Mouse (Mus musculus) gastrocnemius, adult 2 months (tissue): ENCODE results near the gene Pth1r. TPM values are rescaled to one million over a fixed set of nuclear protein-coding genes. Genes with fewer than 3 reads are reported as not detected.

Experiments
- DNase-seq: peaks from one replicate; pipeline ENCODE4 v3.0.0; 2022
- H3K27ac ChIP-seq: fragments of 200-600 bp; 2 replicates; pipeline ENCODE4 v1.8.1; 2022; ENCODE audit warnings: mild to moderate bottlenecking
- H3K4me3 ChIP-seq: fragments of 200-600 bp; 2 replicates; pipeline ENCODE4 v1.8.1; 2022; ENCODE audit warnings: mild to moderate bottlenecking, moderate library complexity
- CTCF ChIP-seq: fragments of 200-600 bp; IDR thresholded peaks from 2 replicates; pipeline ENCODE4 v1.8.1; 2022; ENCODE audit warnings: antibody characterized with exemption, mild to moderate bottlenecking, moderate library complexity
- intact Hi-C: fragments of 180-260 bp; cut with DNase I; formaldehyde crosslinking; loops from one replicate; pipeline ENCODE4 v1.15.1; 2025
- total RNA-seq, 2 experiments: library from RNA; stranded (reverse); gene quantifications; 2 replicates each; pipeline ENCODE4 v1.2.3; 2021

Gene Pth1r
- total RNA-seq, 2 experiments from 2014 or later = 0.99 to 1.3 TPM

DNA sequence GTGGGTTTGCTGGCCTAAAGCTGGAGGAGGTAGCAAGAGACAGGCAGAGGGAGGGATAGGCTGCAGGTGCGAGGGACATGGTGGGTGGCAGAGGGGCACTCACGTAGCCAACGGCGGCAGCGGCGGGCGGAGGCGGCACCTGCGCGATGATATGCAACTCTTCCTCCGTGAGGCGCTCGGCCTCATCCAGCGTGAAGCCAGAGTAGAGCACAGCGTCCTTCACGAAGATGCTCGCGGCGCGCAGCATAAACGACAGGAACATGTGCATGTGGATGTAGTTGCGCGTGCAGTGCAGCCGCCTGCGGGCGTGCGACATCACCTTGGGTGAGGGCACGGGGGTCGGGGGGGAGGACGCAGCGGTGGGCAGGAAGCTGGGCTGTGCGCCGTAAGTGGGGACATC, 20.1 kb downstream of the Pth1r start:
- Histone ChIP-seq H3K4me3 (no peak overlapping the region), H3K27ac (no peak overlapping the region)
- intact Hi-C loops = no loop called here
- no peak for TF ChIP-seq CTCF
- no peak for DNase-seq

DNA sequence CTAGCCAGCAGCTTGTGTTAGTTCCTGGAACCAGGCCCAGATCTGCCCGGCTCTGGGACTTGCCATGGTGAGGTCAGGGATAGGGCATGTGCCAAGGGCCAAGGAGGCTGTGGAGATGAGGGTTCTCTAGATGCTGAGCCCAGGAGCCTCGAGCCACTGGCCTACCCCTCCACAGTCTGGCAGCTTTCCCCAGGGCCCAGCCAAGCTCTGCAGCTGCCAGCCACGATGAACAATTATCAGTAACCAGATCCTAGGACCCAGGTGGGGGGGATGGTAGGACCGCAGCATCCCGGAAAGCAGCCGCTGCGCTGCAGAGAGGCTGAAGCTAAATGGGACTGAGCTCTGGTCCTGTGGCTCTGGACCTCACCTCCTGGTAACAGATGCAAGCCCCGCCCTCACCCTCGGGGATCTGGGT, 21.2 kb downstream of the Pth1r start:
- TF ChIP-seq CTCF = no peak
- peak; percentile 65 for DNase-seq
- Histone ChIP-seq H3K4me3 (no peak overlapping the region), H3K27ac (no peak overlapping the region)
- intact Hi-C loops = no loop called here

DNA sequence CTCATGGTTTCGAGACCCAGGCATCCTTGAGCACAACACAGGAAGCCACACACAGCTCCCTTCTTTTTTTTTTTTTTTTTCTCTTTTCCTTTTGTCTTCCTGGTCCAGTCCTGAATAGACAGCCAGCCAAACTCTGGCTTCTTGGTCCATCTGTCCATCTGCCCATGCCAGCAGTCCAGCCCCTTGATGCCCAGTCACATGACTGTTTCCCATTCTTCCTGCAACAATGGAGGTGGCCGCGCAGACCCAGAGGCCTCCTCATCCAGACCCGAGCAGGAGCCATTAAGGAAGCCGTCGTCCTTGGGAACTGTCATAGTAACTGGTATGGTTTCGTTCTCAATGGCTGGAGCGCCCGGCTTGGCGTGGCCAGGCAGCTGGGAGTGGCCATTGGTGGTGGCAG, 24.9 kb downstream of the Pth1r start:
- DNase-seq = no peak
- Histone ChIP-seq H3K4me3 (no peak overlapping the region), H3K27ac (no peak overlapping the region)
- intact Hi-C loops = no loop called here
- TF ChIP-seq CTCF = no peak

DNA sequence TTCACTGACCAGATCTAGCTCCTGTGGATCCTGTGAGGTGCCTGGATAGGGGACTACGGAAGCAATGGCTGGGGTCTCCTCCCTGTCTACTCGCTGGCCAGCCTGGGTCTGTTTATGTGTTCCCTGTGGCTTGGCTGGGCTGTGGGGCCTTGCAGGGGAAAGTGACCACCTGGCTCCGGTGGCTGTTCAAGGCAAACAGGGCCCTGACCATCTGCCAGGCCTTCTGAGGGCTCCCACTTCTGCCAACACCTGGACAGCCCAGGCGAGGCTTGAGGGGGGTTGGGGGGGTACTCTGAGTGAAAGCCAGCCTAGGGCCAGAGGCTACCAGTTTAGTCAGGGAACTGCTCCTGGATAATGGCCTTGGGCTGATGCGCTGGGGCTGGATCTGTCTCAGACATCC, 27.0 kb downstream of the Pth1r start:
- DNase-seq = no peak
- Histone ChIP-seq H3K4me3 (no peak overlapping the region), H3K27ac (no peak overlapping the region)
- TF ChIP-seq CTCF = no peak
- intact Hi-C loops = no loop called here

DNA sequence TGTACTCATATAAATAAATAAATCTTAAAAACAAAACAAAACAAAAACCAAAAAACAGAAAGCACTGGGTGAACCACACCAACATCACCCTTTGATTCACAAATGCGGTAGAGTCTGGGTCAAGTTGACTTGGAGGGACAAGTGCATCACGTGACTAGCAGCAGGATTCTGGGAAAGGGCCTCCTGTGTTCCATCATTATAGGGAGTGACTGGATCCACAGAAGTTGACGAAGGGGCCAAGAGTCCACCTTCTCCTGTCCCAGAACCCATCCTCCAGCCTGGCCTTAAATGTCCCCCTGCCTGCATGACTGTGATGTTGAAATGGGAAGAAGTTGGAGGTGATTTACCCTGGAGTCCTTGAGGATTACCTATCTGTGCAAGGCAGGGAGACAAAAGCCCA, 28.1 kb downstream of the Pth1r start:
- intact Hi-C loops = no loop called here
- DNase-seq = no peak
- TF ChIP-seq CTCF = no peak
- H3K27ac ChIP-seq = no peak overlapping the region
- H3K4me3 ChIP-seq = no peak overlapping the region

DNA sequence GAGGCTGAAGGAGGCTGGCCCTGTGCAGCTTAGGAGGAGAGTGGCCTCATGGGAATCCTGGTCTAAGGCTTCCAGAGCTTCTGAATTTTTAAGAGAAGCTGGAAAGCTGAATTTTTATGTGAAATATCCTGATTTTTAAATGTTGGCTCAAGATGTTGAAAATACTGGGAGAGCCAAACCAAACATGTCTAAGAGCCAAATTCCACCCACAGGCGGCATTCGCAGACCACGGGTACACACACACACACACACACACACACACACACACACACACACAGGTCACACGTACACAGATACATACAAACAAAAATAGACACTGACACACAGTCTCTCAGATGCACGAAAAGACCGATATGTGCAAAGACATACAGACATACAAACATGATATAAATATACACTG, 28.9 kb downstream of the Pth1r start:
- DNase-seq = no peak
- Histone ChIP-seq H3K4me3 (no peak overlapping the region), H3K27ac (no peak overlapping the region)
- intact Hi-C loops = no loop called here
- no peak for TF ChIP-seq CTCF

DNA sequence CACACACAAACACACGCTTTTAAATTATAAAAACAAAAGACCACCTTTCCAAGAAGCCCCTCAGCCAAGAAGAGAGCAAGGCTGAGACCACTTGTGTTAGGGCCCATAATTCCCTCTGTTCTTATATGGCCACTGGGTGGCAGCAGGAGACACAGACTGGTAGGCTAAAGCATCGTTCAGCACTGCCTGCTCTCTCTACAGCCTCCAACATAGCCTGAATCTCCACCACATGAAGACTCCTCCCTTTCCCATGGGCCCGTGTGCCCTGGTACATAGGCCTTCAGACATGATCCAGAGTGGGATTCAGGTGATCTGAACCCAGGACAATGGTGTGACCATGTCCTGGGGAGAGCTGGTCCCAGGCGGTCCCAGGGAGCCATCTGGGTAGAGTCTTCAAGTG, 30.2 kb downstream of the Pth1r start:
- peak; percentile 68 for DNase-seq
- Histone ChIP-seq H3K4me3 (no peak overlapping the region), H3K27ac (no peak overlapping the region)
- TF ChIP-seq CTCF = peak; percentile 84
- intact Hi-C loops = loop anchor here (1.0 kb wide), 2 partner anchors 65 to 155 kb away; no protein-coding TSS in a partner anchor

DNA sequence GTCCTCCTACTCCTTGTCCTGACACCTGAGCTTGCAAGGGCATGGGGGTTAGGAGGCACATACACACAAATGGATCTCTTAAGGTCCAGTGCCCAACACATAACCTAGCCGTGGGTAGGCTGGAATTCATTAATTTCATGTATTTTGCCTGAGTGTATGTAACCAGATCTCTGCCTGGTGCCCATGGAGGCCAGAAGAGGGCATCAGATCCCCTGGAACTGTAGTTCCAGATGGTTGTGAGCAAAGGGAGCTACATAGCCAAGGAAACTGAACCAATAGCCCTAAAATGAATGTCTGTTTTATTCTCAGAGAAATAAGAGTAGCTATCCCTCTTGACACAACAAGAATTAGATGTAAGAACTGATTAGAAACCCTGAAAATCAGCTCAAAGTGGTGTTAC, 31.5 kb downstream of the Pth1r start:
- TF ChIP-seq CTCF = peak; percentile 42; the same call in 1 of the 2 replicates
- Histone ChIP-seq H3K4me3 (no peak overlapping the region), H3K27ac (no peak overlapping the region)
- intact Hi-C loops = no loop called here
- DNase-seq = no peak

DNA sequence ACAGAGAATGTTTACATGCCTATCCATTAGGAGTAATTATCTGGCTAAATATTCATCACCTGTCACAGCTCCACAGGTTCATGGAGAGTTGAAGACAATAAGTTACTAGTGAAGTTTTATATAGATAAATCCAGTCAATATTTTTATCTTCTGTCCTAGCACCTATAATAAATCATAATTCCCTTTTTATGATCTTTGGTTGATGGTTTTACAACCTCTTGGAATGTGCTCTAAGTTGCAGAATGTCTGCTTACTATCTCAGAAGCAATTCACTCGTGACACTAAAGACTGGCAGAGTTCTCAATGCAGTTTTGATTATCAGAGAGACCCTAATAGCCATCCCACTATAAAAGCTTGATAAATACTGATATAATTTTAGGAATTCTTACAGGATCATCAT, 33.6 kb downstream of the Pth1r start:
- DNase-seq = no peak
- H3K4me3 ChIP-seq = no peak overlapping the region
- TF ChIP-seq CTCF = no peak
- intact Hi-C loops = no loop called here
- no peak overlapping the region for H3K27ac ChIP-seq

DNA sequence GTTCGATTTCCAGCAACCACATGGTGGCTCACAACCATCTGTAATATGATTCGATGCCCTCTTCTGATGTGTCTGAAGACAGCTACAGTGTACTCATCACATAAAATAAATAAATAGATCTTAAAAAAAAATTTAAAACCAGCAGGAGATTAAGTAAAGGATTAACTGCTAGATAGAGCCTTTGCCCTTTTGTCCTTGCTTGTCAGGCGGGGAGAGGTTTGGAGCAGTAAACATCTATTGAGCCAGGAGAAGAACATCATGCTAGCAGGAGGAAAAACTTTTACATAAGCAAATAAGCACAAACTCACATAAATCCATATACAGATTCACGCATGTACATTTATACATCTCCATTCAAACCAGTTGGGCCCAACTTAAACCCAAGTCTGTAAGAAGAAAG, 34.4 kb downstream of the Pth1r start:
- intact Hi-C loops = loop anchor here (1.0 kb wide), 1 partner anchor 301 kb away; no protein-coding TSS in a partner anchor
- no peak for DNase-seq
- no peak for TF ChIP-seq CTCF

DNA sequence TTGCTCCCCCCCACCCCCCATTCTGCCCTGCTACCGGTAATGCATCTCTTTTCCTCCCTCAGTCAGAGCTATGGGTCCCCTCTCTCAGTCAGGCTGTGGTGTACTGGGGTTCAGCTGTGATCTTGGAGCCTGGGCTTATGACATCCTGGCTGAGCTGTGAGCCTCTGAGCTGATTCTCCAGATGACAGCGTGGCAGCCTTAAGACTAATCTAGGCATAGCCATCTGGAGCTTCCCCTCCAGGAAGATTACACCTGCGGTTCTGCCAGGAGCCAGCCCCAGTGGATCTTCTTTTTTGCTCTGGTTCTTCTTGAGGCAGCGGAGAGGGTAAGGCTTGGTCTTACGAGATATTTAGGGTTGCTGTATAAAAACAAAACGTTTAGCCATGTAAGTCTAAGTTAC, 34.9 kb downstream of the Pth1r start:
- DNase-seq = no peak
- intact Hi-C loops = loop anchor here (1.0 kb wide), 1 partner anchor 301 kb away; no protein-coding TSS in a partner anchor
- Histone ChIP-seq H3K27ac (no peak overlapping the region), H3K4me3 (no peak overlapping the region)
- no peak for TF ChIP-seq CTCF

More for the DNA sequence above, 34.4 kb downstream of the Pth1r start:
- no peak overlapping the region for H3K27ac ChIP-seq
- H3K4me3 ChIP-seq = no peak overlapping the region

DNA sequence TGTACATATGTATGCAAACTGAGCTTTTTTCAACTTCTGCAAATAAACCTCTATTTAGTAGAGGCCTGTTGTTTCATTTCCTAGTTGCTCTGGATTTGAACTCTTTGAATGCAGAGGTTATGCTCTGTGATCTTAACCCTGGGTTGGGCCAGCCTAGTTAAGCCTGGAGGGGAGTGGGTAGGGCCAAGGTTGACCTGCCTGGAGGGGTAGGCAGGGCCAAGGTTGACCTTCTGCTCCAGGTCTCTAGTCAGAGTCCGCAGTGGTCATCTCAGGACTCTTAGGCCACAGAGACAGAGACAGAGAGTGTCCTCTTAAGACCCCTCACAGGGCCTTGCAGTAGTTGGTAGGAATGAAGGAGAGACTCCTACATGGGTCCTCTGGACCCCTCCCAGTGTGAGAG, 35.4 kb downstream of the Pth1r start:
- intact Hi-C loops = no loop called here

DNA sequence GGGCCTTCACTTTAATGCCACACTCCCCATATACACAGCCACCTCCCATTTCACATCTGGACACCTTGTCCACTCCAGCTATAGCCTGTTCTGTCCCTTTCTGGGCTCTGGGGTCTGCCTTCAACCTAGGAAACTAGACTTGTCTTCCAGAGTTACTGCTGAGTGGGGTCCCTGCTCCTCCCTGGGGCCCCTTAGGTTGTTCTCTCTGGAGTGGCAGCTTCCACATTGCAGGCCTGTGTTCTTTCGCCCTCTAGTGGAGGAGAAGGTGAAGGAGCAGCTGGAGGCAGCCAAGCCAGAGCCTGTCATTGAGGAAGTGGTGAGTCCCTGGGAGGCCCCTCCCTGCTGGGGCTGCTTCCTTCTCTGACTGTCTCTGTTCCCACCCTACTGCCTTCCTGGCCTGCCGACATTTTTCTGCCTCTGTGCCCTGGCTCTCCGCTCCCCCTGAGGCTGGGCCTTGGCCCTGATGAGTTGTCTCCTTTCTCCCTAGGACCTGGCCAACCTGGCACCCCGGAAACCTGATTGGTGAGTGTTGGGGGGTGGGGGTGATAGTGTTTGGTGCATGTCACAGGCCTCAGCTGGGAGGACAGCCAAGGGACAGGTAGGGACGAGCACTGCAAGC, 37.2 kb downstream of the Pth1r start:
- DNase-seq = peak; percentile 78
- intact Hi-C loops = loop anchor here (1.0 to 5.0 kb wide), 4 partner anchors 57 to 299 kb away; partner anchors contain the start of gene Nbeal2
- TF ChIP-seq CTCF = peak; percentile 99; the same call in 1 of the 2 replicates
- Histone ChIP-seq H3K27ac (peak overlapping the region; percentile 64), H3K4me3 (peak overlapping the region; percentile 60)

More for the DNA sequence above, 35.4 kb downstream of the Pth1r start:
- no peak for TF ChIP-seq CTCF
- DNase-seq = no peak
- Histone ChIP-seq H3K4me3 (no peak overlapping the region), H3K27ac (no peak overlapping the region)

DNA sequence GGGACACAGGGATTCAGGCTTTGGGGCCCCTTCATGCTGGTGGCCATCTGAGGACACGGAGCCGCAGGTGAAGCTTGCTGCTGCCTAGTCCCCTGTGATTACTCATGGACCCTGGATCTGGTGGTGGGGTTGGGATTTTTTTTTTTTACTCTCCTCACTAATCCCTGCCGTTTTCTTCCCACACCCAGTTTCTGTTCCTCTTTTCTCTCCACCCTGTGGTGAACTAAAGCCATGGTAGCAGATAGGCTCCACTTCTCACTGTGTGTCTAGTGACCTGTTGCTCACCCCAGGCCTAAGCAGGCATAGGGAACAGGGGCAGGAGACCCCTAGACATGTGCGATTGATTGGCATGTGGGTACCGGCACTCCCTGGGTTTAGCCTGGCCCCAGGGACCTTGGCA, 40.2 kb downstream of the Pth1r start:
- no peak overlapping the region for H3K4me3 ChIP-seq
- intact Hi-C loops = loop anchor here (5.0 kb wide), 1 partner anchor 54 kb away; the partner anchor contains the start of gene Nbeal2
- DNase-seq = no peak
- no peak for TF ChIP-seq CTCF
- no peak overlapping the region for H3K27ac ChIP-seq
